Mouse (Mus musculus) G1E (cell line): Measurements from ENCODE around the gene Prkcq.

Experiments used
- CTCF ChIP-seq: IDR thresholded peaks from 2 replicates; pipeline ENCODE4 v1.5.1; 2012; ENCODE audit warnings: low read depth, low read length, inconsistent platforms, mixed read lengths
- GATA1 ChIP-seq: IDR thresholded peaks from 2 replicates; pipeline ENCODE4 v1.6.1; 2012; ENCODE audit warnings: borderline replicate concordance, low read length, inconsistent platforms, mixed read lengths
- GATA2 ChIP-seq: IDR thresholded peaks from 2 replicates; pipeline ENCODE4 v1.6.1; 2012; ENCODE audit warnings: low read depth, low read length, inconsistent platforms, borderline replicate concordance
- POLR2AphosphoS5 ChIP-seq: IDR thresholded peaks from 2 replicates; pipeline ENCODE4 v1.6.1; 2012; ENCODE audit warnings: low read depth, low read length, inconsistent platforms; ENCODE audit not compliant: insufficient replicate concordance
- TAL1 ChIP-seq: conservative IDR thresholded peaks from 2 replicates; pipeline ENCODE4 v1.6.1; 2012; ENCODE audit warnings: low read depth, low read length, inconsistent platforms, mixed read lengths

GRCm38 (mm10) chr2:11320241-11320640 lies 148.3 kb downstream of the Prkcq start:
- TF ChIP-seq GATA2 (no peak), CTCF (no peak), TAL1 (no peak), GATA1 (no peak), POLR2AphosphoS5 (no peak)
